ENCODE assay signal across 8 mouse cellular contexts in genomic region chr3:137864988-137865982, GRCm38 (mm10). TPM values are rescaled to one million over a fixed set of nuclear protein-coding genes. Genes with fewer than 3 reads are reported as not detected.
DNase-seq lines count a peak whose midpoint lies in the region; ATAC-seq and TF ChIP-seq lines count a peak whose summit lies in the region.

No protein-coding gene starts in this region.

- peaks cover 25% of the 10 kb centered on the region for H3K4me1 ChIP-seq in E14TG2a.4 (replicated peaks; ENCODE audit: low read depth, low read length)
- peaks cover 37% of the 10 kb centered on the region for H3K4me1 ChIP-seq in forebrain, embryonic 10.5 days
- H3K4me1 ChIP-seq in heart, embryonic 14.5 days (ENCODE audit: control insufficient read depth in 2 of 2, insufficient read depth in 2 of 2, low read length in 2 of 2), result peaks cover 2 to 22% of the 10 kb centered on the region in 2 experiments
- H3K4me1 ChIP-seq in liver, embryonic 14.5 days (replicated peaks; ENCODE audit: control insufficient read depth in 2 of 2, insufficient read depth in 2 of 2, low read length in 1 of 2), result peaks cover 18 to 21% of the 10 kb centered on the region in 2 experiments
- H3K4me1 ChIP-seq in neural tube, embryonic 11.5 days (ENCODE audit: control insufficient read depth, insufficient read depth, low read length), result peaks cover 6% of the 10 kb centered on the region; the same call in 1 of the 2 replicates
- peaks cover 26% of the 10 kb centered on the region for H3K4me1 ChIP-seq in stomach, embryonic 16.5 days (ENCODE audit: control insufficient read depth, insufficient read depth, low read length)

- peak; percentile 42 for TF ChIP-seq CTCF in E14TG2a.4 (conservative IDR thresholded peaks at IDR 0.05; ENCODE audit: low read length)
- peak; percentile 96 for TF ChIP-seq CTCF in liver, embryonic 14.5 days (IDR thresholded peaks at IDR 0.05; ENCODE audit: low read depth)

- no peaks in the 10 kb centered on the region for H3K9me3 ChIP-seq in E14TG2a.4 (ENCODE audit: low read length)
- H3K9me3 ChIP-seq in forebrain, embryonic 10.5 days, result no peaks in the 10 kb centered on the region
- no peaks in the 10 kb centered on the region for H3K9me3 ChIP-seq in heart, embryonic 14.5 days (ENCODE audit: control insufficient read depth, low read length)
- no peaks in the 10 kb centered on the region for H3K9me3 ChIP-seq in liver, embryonic 14.5 days (ENCODE audit: control insufficient read depth, low read length)
- H3K9me3 ChIP-seq in neural tube, embryonic 11.5 days (ENCODE audit: control insufficient read depth, low read length), result no peaks in the 10 kb centered on the region
- H3K9me3 ChIP-seq in stomach, embryonic 16.5 days (replicated peaks; ENCODE audit: control insufficient read depth, low read length), result no peaks in the 10 kb centered on the region

- under 1% methylated on average over 74 of the region's 74 CpGs for WGBS in forebrain, embryonic 10.5 days
- under 1% methylated on average over 69 of the region's 74 CpGs for WGBS in heart, embryonic 14.5 days
- under 1% methylated on average over 71 of the region's 74 CpGs for WGBS in liver, embryonic 14.5 days (ENCODE audit: insufficient replicate concordance)
- WGBS in neural tube, embryonic 11.5 days, result under 1% methylated on average over 66 of the region's 74 CpGs
- WGBS in stomach, embryonic 16.5 days, result under 1% methylated on average over 60 of the region's 74 CpGs

- peak overlapping the region; percentile 94 for H3K4me3 ChIP-seq in E14TG2a.4 (replicated peaks; ENCODE audit: low read length)
- peak overlapping the region; percentile 83 for H3K4me3 ChIP-seq in forebrain, embryonic 10.5 days
- peak overlapping the region; percentile 87 to 90 for H3K4me3 ChIP-seq in heart, embryonic 14.5 days (ENCODE audit: control insufficient read depth in 1 of 2, insufficient read depth in 1 of 2, low read depth in 1 of 2, low read length in 2 of 2)
- H3K4me3 ChIP-seq in liver, embryonic 14.5 days (ENCODE audit: insufficient read depth in 1 of 2, low read depth in 2 of 2, low read length in 2 of 2), result peak overlapping the region; percentile 82 to 93
- H3K4me3 ChIP-seq in neural tube, embryonic 11.5 days (ENCODE audit: low read depth, low read length), result peak overlapping the region; percentile 88
- H3K4me3 ChIP-seq in stomach, embryonic 16.5 days (replicated peaks; ENCODE audit: low read length), result peak overlapping the region; percentile 80

- peak overlapping the region; percentile 69 for H3K4me2 ChIP-seq in heart, embryonic 14.5 days (ENCODE audit: low read length)
- H3K4me2 ChIP-seq in liver, embryonic 14.5 days (ENCODE audit: low read depth), result peak overlapping the region; percentile 74
- H3K4me2 ChIP-seq in neural tube, embryonic 11.5 days (ENCODE audit: low read depth), result peak overlapping the region; percentile 44
- peak overlapping the region; percentile 59 for H3K4me2 ChIP-seq in stomach, embryonic 16.5 days (ENCODE audit: low read depth, low read length)

- H3K27ac ChIP-seq in forebrain, embryonic 10.5 days, result peak overlapping the region; percentile 100
- H3K27ac ChIP-seq in heart, embryonic 14.5 days (replicated peaks in 1 of 2; ENCODE audit: control insufficient read depth in 1 of 2, insufficient read depth in 1 of 2, low read depth in 2 of 2, low read length in 2 of 2), result peak overlapping the region; percentile 92 to 98
- H3K27ac ChIP-seq in liver, embryonic 14.5 days, result peak overlapping the region; percentile 95
- peak overlapping the region; percentile 99 for H3K27ac ChIP-seq in neural tube, embryonic 11.5 days (ENCODE audit: low read depth, low read length)
- H3K27ac ChIP-seq in stomach, embryonic 16.5 days (ENCODE audit: low read length), result peak overlapping the region; percentile 97

- DNase-seq in c-Kit-positive CD71-negative TER-119-negative erythroid progenitor cells, embryonic 14.5 days (ENCODE audit: low read depth), result peak; percentile 82
- DNase-seq in forebrain, embryonic 10.5 days (ENCODE audit: extremely low spot score, low spot score), result peak; percentile 88
- peak; percentile 90 for DNase-seq in kidney, postnatal 14 days
- DNase-seq in liver, embryonic 14.5 days (ENCODE audit: low read depth in 3 of 3, low spot score in 3 of 3), result peak; percentile 83 to 92 (median 85)
- peak; percentile 94 for DNase-seq in neural tube, embryonic 11.5 days (ENCODE audit: low spot score)

- peaks cover 20% of the 10 kb centered on the region for H3K36me3 ChIP-seq in E14TG2a.4 (ENCODE audit: insufficient read depth, low read length)
- peaks cover 14% of the 10 kb centered on the region for H3K36me3 ChIP-seq in forebrain, embryonic 10.5 days (replicated peaks)
- H3K36me3 ChIP-seq in heart, embryonic 14.5 days (ENCODE audit: control insufficient read depth, insufficient read depth, low read length), result peaks cover 15% of the 10 kb centered on the region
- H3K36me3 ChIP-seq in liver, embryonic 14.5 days (replicated peaks; ENCODE audit: control insufficient read depth, insufficient read depth, low read depth), result peaks cover 13% of the 10 kb centered on the region
- H3K36me3 ChIP-seq in neural tube, embryonic 11.5 days (ENCODE audit: control insufficient read depth, insufficient read depth, low read length), result no peaks in the 10 kb centered on the region
- no peaks in the 10 kb centered on the region for H3K36me3 ChIP-seq in stomach, embryonic 16.5 days (ENCODE audit: control insufficient read depth, insufficient read depth, low read length)

- no peaks in the 10 kb centered on the region for H3K27me3 ChIP-seq in E14TG2a.4 (ENCODE audit: insufficient read depth, low read length)
- no peaks in the 10 kb centered on the region for H3K27me3 ChIP-seq in forebrain, embryonic 10.5 days (ENCODE audit: poor library complexity, severe bottlenecking)
- no peaks in the 10 kb centered on the region for H3K27me3 ChIP-seq in heart, embryonic 14.5 days (ENCODE audit: control insufficient read depth, insufficient read depth, low read length)
- no peaks in the 10 kb centered on the region for H3K27me3 ChIP-seq in liver, embryonic 14.5 days (ENCODE audit: control insufficient read depth, insufficient read depth, low read length)
- no peaks in the 10 kb centered on the region for H3K27me3 ChIP-seq in neural tube, embryonic 11.5 days (ENCODE audit: control insufficient read depth, insufficient read depth, low read length)
- H3K27me3 ChIP-seq in stomach, embryonic 16.5 days (ENCODE audit: control insufficient read depth, insufficient read depth, low read length), result no peaks in the 10 kb centered on the region

- peak; percentile 18; the same call in 1 of the 2 replicates for ATAC-seq in heart, embryonic 14.5 days (ENCODE audit: insufficient number of reproducible peaks, insufficient read depth, low FRiP score, low read depth)
- ATAC-seq in liver, embryonic 14.5 days (ENCODE audit: insufficient read depth), result peak; percentile 40
- peak; percentile 12 for ATAC-seq in neural tube, embryonic 11.5 days (ENCODE audit: insufficient read depth, low FRiP score, low TSS enrichment)
- ATAC-seq in stomach, embryonic 16.5 days (ENCODE audit: insufficient read depth, low FRiP score), result peak; percentile 48

- peak; percentile 30; the same call in 1 of the 2 replicates for TF ChIP-seq EP300 in liver, embryonic 14.5 days (IDR thresholded peaks at IDR 0.05; ENCODE audit: low read depth)

- peak overlapping the region; percentile 98 for H3K9ac ChIP-seq in heart, embryonic 14.5 days (ENCODE audit: low read length)
- H3K9ac ChIP-seq in liver, embryonic 14.5 days (replicated peaks), result peak overlapping the region; percentile 100
- peak overlapping the region; percentile 95 for H3K9ac ChIP-seq in neural tube, embryonic 11.5 days (ENCODE audit: low read length)
- peak overlapping the region; percentile 98 for H3K9ac ChIP-seq in stomach, embryonic 16.5 days (ENCODE audit: low read length)

RNA-seq across cellular contexts. Expression of gene H2afz, which starts 1.0 kb away (rescaled TPM):
- 3,633 and 3,684 TPM in 2 replicates for polyA plus RNA-seq in forebrain, embryonic 10.5 days (2016; fragmentation: Nextera tagmentation; extraction: Ambion mirVana)
- 992 and 1,071 TPM in 2 replicates for polyA plus RNA-seq in heart, embryonic 14.5 days (2014; fragmentation: Nextera tagmentation; extraction: Ambion mirVana)
- 539 and 784 TPM in 2 replicates for polyA plus RNA-seq in liver, embryonic 14.5 days (2012; rRNA removed)
- 1,242 and 1,265 TPM in 2 replicates for polyA plus RNA-seq in liver, embryonic 14.5 days (2014; fragmentation: Nextera tagmentation; extraction: Ambion mirVana)
- 2,454 and 2,599 TPM in 2 replicates for polyA plus RNA-seq in neural tube, embryonic 11.5 days (2014; fragmentation: Nextera tagmentation; extraction: Ambion mirVana)
- polyA plus RNA-seq in stomach, embryonic 16.5 days (2015; fragmentation: Nextera tagmentation; extraction: Ambion mirVana), result 1,166 and 1,340 TPM in 2 replicates

RNA-seq across cellular contexts. Expression of gene Dnajb14, which starts 2.2 kb away (rescaled TPM):
- 5.3 and 5.5 TPM in 2 replicates for polyA plus RNA-seq in forebrain, embryonic 10.5 days (2016; fragmentation: Nextera tagmentation; extraction: Ambion mirVana)
- 10.2 and 13.2 TPM in 2 replicates for polyA plus RNA-seq in heart, embryonic 14.5 days (2014; fragmentation: Nextera tagmentation; extraction: Ambion mirVana)
- polyA plus RNA-seq in liver, embryonic 14.5 days (2012; rRNA removed), result 1.2 and 1.5 TPM in 2 replicates
- polyA plus RNA-seq in liver, embryonic 14.5 days (2014; fragmentation: Nextera tagmentation; extraction: Ambion mirVana), result 3.7 and 4.4 TPM in 2 replicates
- 8.7 and 11.0 TPM in 2 replicates for polyA plus RNA-seq in neural tube, embryonic 11.5 days (2014; fragmentation: Nextera tagmentation; extraction: Ambion mirVana)
- 8.0 and 8.4 TPM in 2 replicates for polyA plus RNA-seq in stomach, embryonic 16.5 days (2015; fragmentation: Nextera tagmentation; extraction: Ambion mirVana)

RNA-seq across cellular contexts. Expression of gene Lamtor3, which starts 53.0 kb away (rescaled TPM):
- polyA plus RNA-seq in forebrain, embryonic 10.5 days (2016; fragmentation: Nextera tagmentation; extraction: Ambion mirVana), result 90.1 and 92.3 TPM in 2 replicates
- 103 and 116 TPM in 2 replicates for polyA plus RNA-seq in heart, embryonic 14.5 days (2014; fragmentation: Nextera tagmentation; extraction: Ambion mirVana)
- polyA plus RNA-seq in liver, embryonic 14.5 days (2012; rRNA removed), result 31.3 and 35.2 TPM in 2 replicates
- polyA plus RNA-seq in liver, embryonic 14.5 days (2014; fragmentation: Nextera tagmentation; extraction: Ambion mirVana), result 54.3 and 60.1 TPM in 2 replicates
- 94.8 and 97.7 TPM in 2 replicates for polyA plus RNA-seq in neural tube, embryonic 11.5 days (2014; fragmentation: Nextera tagmentation; extraction: Ambion mirVana)
- 113 and 118 TPM in 2 replicates for polyA plus RNA-seq in stomach, embryonic 16.5 days (2015; fragmentation: Nextera tagmentation; extraction: Ambion mirVana)

Comparison
In these comparisons a context has a peak if more than half of its experiments do, and no peak if none do; other contexts are left out.
1. Peak in every context shown above with its lines: DNase-seq, ATAC-seq, H3K4me3 ChIP-seq and H3K27ac ChIP-seq.